Mouse (Mus musculus) heart, adult 2 months (tissue): Measurements from ENCODE around the gene Slc39a10.

Source experiments
- CTCF ChIP-seq: fragments of 200-600 bp; IDR thresholded peaks from 2 replicates; pipeline ENCODE4 v1.8.1; 2022; ENCODE audit warnings: antibody characterized with exemption, mild to moderate bottlenecking, moderate library complexity
- POLR2A ChIP-seq: fragments of 200-500 bp; IDR thresholded peaks from 2 replicates; pipeline ENCODE4 v1.6.1; 2011; ENCODE audit warnings: mild to moderate bottlenecking, low read depth, low read length, control low read depth; ENCODE audit not compliant: insufficient read depth

DNA sequence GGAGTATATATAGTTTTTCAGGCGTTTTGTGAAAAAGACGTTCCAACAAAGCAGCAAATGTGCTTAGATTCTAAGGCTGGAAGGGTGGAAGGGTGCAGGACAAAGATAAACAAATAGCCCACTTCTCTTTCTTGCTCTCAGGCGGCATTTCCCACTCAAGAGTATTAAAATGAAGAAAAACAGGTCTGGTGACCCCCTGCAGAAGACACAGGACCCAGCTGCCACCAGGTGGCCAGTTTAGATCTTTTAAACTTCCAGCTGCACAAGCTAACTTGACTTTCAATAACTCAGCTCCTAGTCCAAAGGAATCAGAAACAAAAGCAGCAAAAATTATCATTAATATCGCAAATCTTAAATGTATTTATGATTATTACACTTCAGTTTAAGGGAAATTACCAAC, 36.2 kb downstream of the Slc39a10 start:
- no peak for TF ChIP-seq POLR2A
- TF ChIP-seq CTCF: no peak
